Mouse (Mus musculus) layer of hippocampus, adult 2 months (tissue): ENCODE measurements around the gene Tedc2. TPM values are rescaled to one million over a fixed set of nuclear protein-coding genes. Genes with fewer than 3 reads are reported as not detected.

ENCODE experiments used
- DNase-seq, 2 experiments: peaks; one replicate each; pipeline ENCODE4 v3.0.0; 2022; ENCODE audit warnings: low spot score in 2 of 2
- H3K27ac ChIP-seq: fragments of 200-600 bp; 2 replicates; pipeline ENCODE4 v1.8.1; 2022
- H3K4me3 ChIP-seq: fragments of 200-600 bp; 2 replicates; pipeline ENCODE4 v1.8.1; 2022; ENCODE audit warnings: mild to moderate bottlenecking
- CTCF ChIP-seq: fragments of 200-600 bp; conservative IDR thresholded peaks from 2 replicates; pipeline ENCODE4 v1.8.1; 2022; ENCODE audit warnings: antibody characterized with exemption, mild to moderate bottlenecking, moderate library complexity
- long read RNA-seq, 2 experiments: library from polyadenylated mRNA; stranded (forward); transcript quantifications; one replicate each; pipeline ENCODE4 v2.0.0; 2021; ENCODE audit warnings: borderline mapping rate in 2 of 2
- total RNA-seq, 2 experiments: library from RNA; stranded (reverse); gene quantifications; 2 replicates each; pipeline ENCODE4 v1.2.3; 2021

Gene Tedc2
- total RNA-seq = 1 to 10 TPM; 9.5 to 9.8 TPM
- long read RNA-seq, experiment 1, transcript Tedc2-201 (10 exons, 2,166 nt) = major isoform, 9 of 14 reads
- long read RNA-seq, experiment 1, partial matches to known transcripts = 3 of 14 reads
- long read RNA-seq, experiment 1, other reads (novel, unspliced or antisense) = 2 of 14 reads
- long read RNA-seq, experiment 2, transcript Tedc2-201 (10 exons, 2,166 nt) = major isoform, 6 of 15 reads
- long read RNA-seq, experiment 2, partial matches to known transcripts = 2 of 15 reads
- long read RNA-seq, experiment 2, other reads (novel, unspliced or antisense) = 5 of 15 reads

GRCm38 (mm10) chr17:24220435-24221411 lies at the start of gene Tedc2:
Gene Tedc2, minus strand, starts transcription at chr17:24220851.
- peak within 1 kb of the TSS; percentile 73 for H3K4me3 ChIP-seq
- peak within 1 kb of the TSS; percentile 81 for H3K27ac ChIP-seq
- no peak for TF ChIP-seq CTCF
- peak; percentile 89 to 96 for DNase-seq

GRCm38 (mm10) chr17:24267133-24267532 lies 46.5 kb upstream of the Tedc2 start:
- no peak overlapping the region for H3K4me3 ChIP-seq
- DNase-seq = no peak
- no peak for TF ChIP-seq CTCF
- H3K27ac ChIP-seq = no peak overlapping the region

DNA sequence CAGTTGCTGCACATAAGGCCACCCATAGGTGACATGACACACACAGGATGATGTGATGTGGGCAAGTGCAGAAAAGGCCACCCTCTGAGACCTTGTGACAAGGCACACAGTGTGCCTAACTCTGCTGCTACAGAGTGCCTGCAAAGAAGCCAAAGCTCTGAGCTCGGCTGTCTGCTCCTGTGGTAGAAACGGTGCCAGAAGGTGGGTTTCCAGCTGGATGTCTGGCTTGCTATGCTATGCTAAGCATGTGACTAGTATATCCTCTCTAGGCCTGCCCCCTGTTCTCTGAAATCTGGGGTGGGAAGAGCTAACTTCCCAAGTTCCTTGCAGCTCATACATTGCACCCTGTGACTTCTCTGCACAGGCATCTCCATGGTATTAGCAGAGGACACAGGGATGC lies 44.1 kb upstream of the Tedc2 start:
- no peak overlapping the region for H3K27ac ChIP-seq
- TF ChIP-seq CTCF = no peak
- no peak for DNase-seq
- H3K4me3 ChIP-seq = no peak overlapping the region

GRCm38 (mm10) chr17:24260516-24260915 lies 39.9 kb upstream of the Tedc2 start:
- no peak overlapping the region for H3K4me3 ChIP-seq
- TF ChIP-seq CTCF = no peak
- no peak overlapping the region for H3K27ac ChIP-seq
- no peak for DNase-seq

DNA sequence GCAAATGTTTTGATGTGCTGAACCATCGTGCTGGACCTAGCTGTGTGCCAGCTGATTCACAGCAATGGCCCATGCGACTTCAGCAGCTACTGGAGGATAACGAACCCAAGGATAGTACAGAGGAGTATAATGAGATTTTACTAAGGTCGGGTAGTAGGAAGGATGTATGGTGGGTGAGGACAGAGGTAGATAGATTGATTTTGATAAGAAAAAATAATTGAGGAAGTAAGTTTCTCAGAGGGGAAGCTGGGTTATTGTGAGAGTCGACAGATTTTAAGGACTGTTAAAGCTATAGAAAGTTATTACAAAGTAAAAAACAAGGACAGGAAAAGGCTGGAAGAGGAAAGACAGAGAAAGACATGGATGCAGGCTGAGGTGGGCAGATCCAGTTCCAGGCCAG lies 39.1 kb upstream of the Tedc2 start:
- no peak for DNase-seq
- no peak for TF ChIP-seq CTCF

GRCm38 (mm10) chr17:24258981-24259380 lies 38.3 kb upstream of the Tedc2 start:
- no peak for DNase-seq
- H3K4me3 ChIP-seq = no peak overlapping the region
- no peak overlapping the region for H3K27ac ChIP-seq
- TF ChIP-seq CTCF = no peak; the same call in 1 of the 2 replicates

More for the DNA sequence above, 39.1 kb upstream of the Tedc2 start:
- Histone ChIP-seq H3K27ac (no peak overlapping the region), H3K4me3 (no peak overlapping the region)

DNA sequence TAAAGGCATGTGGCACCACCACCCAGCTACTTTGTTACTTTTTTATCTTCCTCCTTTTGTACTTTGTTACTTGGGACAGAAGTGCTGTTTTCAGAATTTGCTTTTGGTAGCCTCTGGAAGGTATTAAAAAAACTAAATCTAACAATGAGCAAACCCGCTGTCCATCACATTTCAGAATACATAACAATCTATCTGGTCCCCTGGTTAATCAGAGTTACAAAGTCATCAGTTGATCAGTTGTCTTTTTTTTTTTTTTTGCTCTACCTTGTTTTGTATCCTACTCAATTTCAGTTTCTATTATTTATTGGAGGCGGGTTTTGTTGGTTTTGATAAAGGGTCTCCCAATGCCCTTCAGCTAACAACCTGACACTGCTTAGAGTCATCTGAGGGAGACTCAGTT lies 31.7 kb upstream of the Tedc2 start:
- Histone ChIP-seq H3K27ac (no peak overlapping the region), H3K4me3 (no peak overlapping the region)
- TF ChIP-seq CTCF = no peak
- no peak for DNase-seq

DNA sequence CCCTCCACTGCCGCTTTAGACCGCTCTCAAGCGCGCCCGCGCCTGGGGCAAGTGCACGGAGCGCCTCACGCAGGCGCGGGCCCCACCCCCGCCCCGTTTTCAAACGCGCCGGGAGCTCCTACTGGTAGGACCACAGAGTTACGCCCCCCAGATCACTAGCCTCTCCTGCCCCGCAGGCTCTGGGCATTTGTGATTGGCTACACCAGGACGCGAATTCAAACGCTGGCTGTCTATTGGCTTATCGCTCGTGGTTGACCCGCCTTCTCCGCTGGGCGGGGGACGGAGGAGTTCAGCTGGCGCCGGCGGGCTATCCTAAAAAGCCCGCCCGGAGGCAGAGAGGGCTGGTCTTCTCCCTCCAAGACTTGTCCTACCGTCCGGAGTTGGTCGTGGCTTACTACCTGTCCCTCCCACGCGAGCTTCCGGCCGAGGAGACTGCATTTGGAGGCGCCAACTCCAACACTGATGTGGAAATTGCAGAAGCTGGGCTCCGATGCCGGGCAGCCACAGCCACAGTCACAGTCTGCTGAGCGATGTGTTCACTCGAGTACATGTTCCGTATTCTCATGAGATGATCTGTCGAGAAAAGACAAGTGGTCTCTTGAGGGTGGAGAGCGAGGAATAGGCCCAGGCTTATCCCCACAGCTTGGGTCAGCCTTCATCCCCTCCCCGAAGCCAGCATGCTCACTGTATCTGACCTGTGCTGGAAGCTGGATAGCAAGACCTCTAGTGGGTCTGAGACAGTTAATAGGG lies 30.8 kb upstream of the Tedc2 start, which contains the start of gene Ccnf:
Gene Ccnf, minus strand, starts transcription at position 165 of the 750 bp plus-strand sequence.
- TF ChIP-seq CTCF = peak; percentile 79
- H3K27ac ChIP-seq = peak within 1 kb of the TSS; percentile 58
- DNase-seq = peak; percentile 94 to 97
- H3K4me3 ChIP-seq = peak within 1 kb of the TSS; percentile 88

DNA sequence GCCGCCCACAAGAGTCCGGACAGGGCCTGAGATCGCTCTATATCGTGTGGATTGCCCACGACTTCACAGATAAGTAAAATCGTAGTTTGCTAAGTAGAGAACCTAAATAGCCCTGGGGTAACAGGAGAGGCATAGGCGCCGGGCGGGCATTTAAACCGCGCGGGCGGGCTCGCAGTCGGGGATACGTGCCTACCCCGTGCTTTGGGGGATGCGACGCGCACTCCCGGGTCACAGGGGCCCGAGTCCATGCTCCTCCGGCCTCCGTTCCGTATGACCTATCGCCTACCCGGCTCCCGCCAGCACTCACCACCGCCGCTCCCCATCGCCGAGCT lies 30.3 kb upstream of the Tedc2 start:
- Histone ChIP-seq H3K27ac (peak overlapping the region; percentile 58), H3K4me3 (peak overlapping the region; percentile 88)
- DNase-seq = no peak
- no peak for TF ChIP-seq CTCF

DNA sequence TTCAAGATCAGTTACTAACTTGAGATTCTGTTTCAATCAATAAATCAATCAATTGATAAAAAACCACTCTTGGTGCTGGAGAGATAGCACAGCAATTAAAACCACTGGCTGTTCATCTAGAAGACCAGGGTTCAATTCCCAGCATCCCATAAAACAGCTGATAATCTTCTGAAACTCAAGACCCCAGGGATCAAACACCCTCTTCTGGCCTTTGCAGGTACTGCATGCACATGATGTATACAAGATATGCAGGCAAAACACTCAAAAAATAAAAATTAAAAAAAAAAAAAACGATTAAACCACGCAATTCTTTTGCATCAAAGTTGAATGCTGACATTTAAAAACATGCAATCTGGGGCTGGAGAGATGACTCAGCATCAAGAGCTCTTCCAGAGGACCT lies 28.0 kb upstream of the Tedc2 start:
- DNase-seq = no peak
- H3K27ac ChIP-seq = no peak overlapping the region
- no peak overlapping the region for H3K4me3 ChIP-seq
- peak; percentile 61 for TF ChIP-seq CTCF

- no peak overlapping the region for H3K4me3 ChIP-seq
- H3K27ac ChIP-seq = peak overlapping the region; percentile 25; the same call in 1 of the 2 replicates
- TF ChIP-seq CTCF = no peak
- peak in 1 of 2 experiments; percentile 32 for DNase-seq
These were observed 23.4 kb upstream of the Tedc2 start for GRCm38 (mm10) chr17:24244061-24244460.

DNA sequence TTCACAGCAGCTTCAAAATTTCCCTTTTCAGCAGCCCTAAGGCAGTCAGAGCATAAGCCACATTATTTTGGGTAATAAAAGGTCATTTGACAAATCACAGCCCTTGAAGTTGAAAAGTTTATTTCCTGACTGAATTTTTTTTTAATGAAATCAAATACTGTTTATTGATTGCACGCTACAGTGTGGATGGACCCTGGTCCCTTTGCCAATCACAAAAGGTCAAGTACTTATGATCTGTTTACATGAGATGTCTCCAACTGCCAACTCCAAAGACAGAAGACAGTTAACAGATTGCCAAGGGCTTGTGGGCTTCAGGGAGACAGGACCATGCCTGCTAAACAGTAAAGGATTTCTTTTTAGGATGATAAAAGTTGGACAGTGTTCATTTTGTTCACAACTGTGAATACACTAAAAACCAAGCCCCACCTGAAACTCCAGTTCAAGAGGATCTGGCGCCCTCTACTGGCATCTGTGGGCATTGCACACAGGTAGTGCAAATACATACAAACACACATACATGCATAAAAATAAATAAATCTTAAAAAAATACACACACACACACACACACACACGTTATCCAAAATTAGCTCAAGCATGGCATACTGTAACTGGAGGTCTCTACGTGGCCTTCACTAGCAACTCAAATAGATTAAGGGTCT lies 22.8 kb upstream of the Tedc2 start:
- Histone ChIP-seq H3K27ac (no peak overlapping the region), H3K4me3 (no peak overlapping the region)
- DNase-seq = no peak
- TF ChIP-seq CTCF = peak; percentile 75
